Mouse (Mus musculus): ENCODE results near the gene Tbc1d32. TPM values are rescaled to one million over a fixed set of nuclear protein-coding genes. Genes with fewer than 3 reads are reported as not detected.

Gene Tbc1d32
- total and polyA plus RNA-seq, 3 experiments, result not detected

DNA sequence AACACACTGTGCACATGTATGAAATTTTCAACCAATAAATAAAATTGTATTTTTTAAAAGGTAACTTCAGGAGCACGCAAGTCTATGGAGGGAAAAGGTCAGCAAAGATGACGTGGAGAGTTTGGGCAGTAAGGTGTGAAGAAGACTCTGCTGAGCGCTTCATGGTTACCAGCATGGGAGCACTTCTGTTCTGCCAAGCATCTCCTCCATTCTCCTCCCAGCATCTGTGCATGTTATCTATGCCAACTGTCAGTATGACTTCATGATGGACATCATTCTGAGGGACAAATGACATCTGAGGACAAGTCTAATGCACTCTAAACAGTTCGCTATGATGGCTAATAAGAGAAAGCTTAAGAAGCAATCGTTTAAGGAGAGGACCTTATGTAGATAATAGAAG lies 91.3 kb downstream of the Tbc1d32 start:
- H3K79me2 ChIP-seq (ENCODE audit: control insufficient read depth, insufficient read depth, low read length, poor library complexity), result no peaks in the 10 kb centered on the region
- H3K4me1 ChIP-seq (ENCODE audit: control insufficient read depth in 1 of 2, insufficient read depth in 2 of 2, low read length in 2 of 2), result no peaks in the 10 kb centered on the region
- TF ChIP-seq RCOR1 (IDR thresholded peaks at IDR 0.05; ENCODE audit: low read depth, low read length) (no peak), USF1 (IDR thresholded peaks at IDR 0.05; ENCODE audit: low read depth, low read length) (no peak), ZNF384 (IDR thresholded peaks at IDR 0.05; ENCODE audit: low read depth, low read length) (no peak), ZKSCAN1 (IDR thresholded peaks at IDR 0.05; ENCODE audit: low read depth, low read length) (no peak), SMC3 (IDR thresholded peaks at IDR 0.05; ENCODE audit: low read depth, low read length) (no peak), GABPA (IDR thresholded peaks at IDR 0.05; ENCODE audit: low read depth, low read length) (no peak), USF2 (IDR thresholded peaks at IDR 0.05; ENCODE audit: borderline replicate concordance in 1 of 2, insufficient read depth in 1 of 2, low read depth in 1 of 2, low read length in 2 of 2) (no peak), MYB (IDR thresholded peaks at IDR 0.05; ENCODE audit: low read depth, low read length) (no peak), ZC3H11A (IDR thresholded peaks at IDR 0.05; ENCODE audit: low read depth, low read length) (no peak), MAX (IDR thresholded peaks at IDR 0.05; ENCODE audit: low read length) (no peak), RAD21 (IDR thresholded peaks at IDR 0.05; ENCODE audit: low read depth, low read length) (no peak)

GRCm38 (mm10) chr10:56129642-56130041 lies 98.8 kb downstream of the Tbc1d32 start:
- Histone ChIP-seq H3K36me3 (ENCODE audit: control insufficient read depth in 1 of 2, insufficient read depth in 2 of 2, low read length in 2 of 2) (no peaks in the 10 kb centered on the region), H3K79me2 (ENCODE audit: control insufficient read depth, insufficient read depth, low read length, poor library complexity) (no peaks in the 10 kb centered on the region), H3K27me3 (ENCODE audit: control insufficient read depth in 1 of 2, insufficient read depth in 2 of 2, low read length in 2 of 2) (no peaks in the 10 kb centered on the region), H3K4me3 (ENCODE audit: control insufficient read depth in 1 of 2, insufficient read depth in 1 of 2, low read depth in 2 of 2, low read length in 2 of 2) (no peak overlapping the region), H3K9me3 (replicated peaks; ENCODE audit: insufficient read depth, low read length) (no peaks in the 10 kb centered on the region), H3K4me1 (ENCODE audit: control insufficient read depth in 1 of 2, insufficient read depth in 2 of 2, low read length in 2 of 2) (no peaks in the 10 kb centered on the region), H3K27ac (ENCODE audit: control insufficient read depth, low read depth, low read length) (no peak overlapping the region), H3K9ac (ENCODE audit: control insufficient read depth, low read depth, low read length, poor library complexity, severe bottlenecking) (no peak overlapping the region)
- no peak for DNase-seq (ENCODE audit: low read depth, low spot score)
- TF ChIP-seq RAD21 (IDR thresholded peaks at IDR 0.05; ENCODE audit: low read depth, low read length) (no peak), SIN3A (IDR thresholded peaks at IDR 0.05; ENCODE audit: low read length) (no peak), JUND (IDR thresholded peaks at IDR 0.05; ENCODE audit: low read depth, low read length) (no peak)

More for the DNA sequence above, 91.3 kb downstream of the Tbc1d32 start:
- no peak for DNase-seq (ENCODE audit: low read depth, low spot score)
- Histone ChIP-seq H3K27ac (ENCODE audit: control insufficient read depth, low read depth, low read length) (no peak overlapping the region), H3K9me3 (replicated peaks; ENCODE audit: insufficient read depth, low read length) (no peaks in the 10 kb centered on the region), H3K27me3 (ENCODE audit: control insufficient read depth in 1 of 2, insufficient read depth in 2 of 2, low read length in 2 of 2) (no peaks in the 10 kb centered on the region), H3K36me3 (ENCODE audit: control insufficient read depth in 1 of 2, insufficient read depth in 2 of 2, low read length in 2 of 2) (no peaks in the 10 kb centered on the region), H3K9ac (ENCODE audit: control insufficient read depth, low read depth, low read length, poor library complexity, severe bottlenecking) (no peak overlapping the region), H3K4me3 (ENCODE audit: control insufficient read depth in 1 of 2, insufficient read depth in 1 of 2, low read depth in 2 of 2, low read length in 2 of 2) (no peak overlapping the region)

DNA sequence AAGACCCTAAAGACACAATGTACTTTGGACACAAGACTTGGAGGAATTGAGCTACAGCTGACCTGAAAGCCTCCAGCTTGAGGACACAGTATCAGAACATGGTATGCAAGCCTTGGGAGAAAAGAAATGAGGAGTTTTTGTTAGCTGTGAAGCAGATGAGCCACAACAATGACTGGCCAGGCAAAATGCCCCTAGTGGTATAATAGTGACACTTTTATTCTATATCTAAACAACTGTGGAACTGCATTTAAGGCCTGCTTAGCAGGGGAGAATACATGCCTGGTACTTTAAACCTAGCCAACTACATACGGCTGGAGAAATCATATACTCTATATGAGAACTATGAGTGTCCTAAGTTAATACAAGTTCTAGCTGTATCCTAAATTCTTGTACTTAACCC lies 101.5 kb downstream of the Tbc1d32 start:
- Histone ChIP-seq H3K36me3 (ENCODE audit: control insufficient read depth in 1 of 2, insufficient read depth in 2 of 2, low read length in 2 of 2) (no peaks in the 10 kb centered on the region), H3K27ac (ENCODE audit: control insufficient read depth, low read depth, low read length) (no peak overlapping the region)
- no peak for TF ChIP-seq TBP (IDR thresholded peaks at IDR 0.05; ENCODE audit: low read depth, low read length)
- TF ChIP-seq MYC (IDR thresholded peaks at IDR 0.05; ENCODE audit: low read depth, low read length), result no peak
- no peak for TF ChIP-seq MAZ (IDR thresholded peaks at IDR 0.05; ENCODE audit: low read depth, low read length)
- no peak for TF ChIP-seq ETS1 (IDR thresholded peaks at IDR 0.05; ENCODE audit: low read depth, low read length)
- TF ChIP-seq TCF12 (IDR thresholded peaks at IDR 0.05; ENCODE audit: low read depth, low read length), result no peak
- TF ChIP-seq E2F4 (IDR thresholded peaks at IDR 0.05; ENCODE audit: borderline replicate concordance, low read depth, low read length), result no peak
- TF ChIP-seq POLR2AphosphoS2 (IDR thresholded peaks at IDR 0.05; ENCODE audit: low read length), result no peak
- TF ChIP-seq UBTF (IDR thresholded peaks at IDR 0.05; ENCODE audit: borderline replicate concordance, insufficient read depth, low read depth, low read length), result no peak
- no peak for TF ChIP-seq NRF1 (IDR thresholded peaks at IDR 0.05; ENCODE audit: insufficient read depth, low read depth, low read length, poor library complexity, severe bottlenecking)
- TF ChIP-seq POLR2A (IDR thresholded peaks at IDR 0.05; ENCODE audit: control insufficient read depth in 1 of 2, insufficient read depth in 1 of 2, low read depth in 1 of 2, low read length in 2 of 2, poor library complexity in 1 of 2), result no peak
- TF ChIP-seq USF1 (IDR thresholded peaks at IDR 0.05; ENCODE audit: low read depth, low read length), result no peak
- TF ChIP-seq USF2 (IDR thresholded peaks at IDR 0.05; ENCODE audit: borderline replicate concordance in 1 of 2, insufficient read depth in 1 of 2, low read depth in 1 of 2, low read length in 2 of 2), result no peak
- TF ChIP-seq EP300 (IDR thresholded peaks at IDR 0.05; ENCODE audit: low read depth in 1 of 2, low read length in 2 of 2), result no peak
- TF ChIP-seq CTCF (IDR thresholded peaks at IDR 0.05 in 2 of 3, conservative IDR thresholded peaks at IDR 0.05 in 1 of 3; ENCODE audit: control insufficient read depth in 1 of 3, insufficient read depth in 1 of 3, low read depth in 2 of 3, low read length in 3 of 3, poor library complexity in 1 of 3, severe bottlenecking in 1 of 3), result no peak

More for the DNA sequence above, 101.5 kb downstream of the Tbc1d32 start:
- H3K9ac ChIP-seq (ENCODE audit: control insufficient read depth, low read depth, low read length, poor library complexity, severe bottlenecking), result no peak overlapping the region
- H3K79me2 ChIP-seq (ENCODE audit: control insufficient read depth, insufficient read depth, low read length, poor library complexity), result no peaks in the 10 kb centered on the region
- H3K4me1 ChIP-seq (ENCODE audit: control insufficient read depth in 1 of 2, insufficient read depth in 2 of 2, low read length in 2 of 2), result no peaks in the 10 kb centered on the region
- H3K27me3 ChIP-seq (ENCODE audit: control insufficient read depth in 1 of 2, insufficient read depth in 2 of 2, low read length in 2 of 2), result no peaks in the 10 kb centered on the region
- H3K9me3 ChIP-seq (replicated peaks; ENCODE audit: insufficient read depth, low read length), result no peaks in the 10 kb centered on the region
- DNase-seq (ENCODE audit: low read depth, low spot score), result no peak
- H3K4me3 ChIP-seq (ENCODE audit: control insufficient read depth in 1 of 2, insufficient read depth in 1 of 2, low read depth in 2 of 2, low read length in 2 of 2), result no peak overlapping the region

All from MEL (cell line).